Mouse (Mus musculus) inflammation-experienced regulatory T-cells, adult 6 months (primary cell): ENCODE data around the gene Nlk. TPM values are rescaled to one million over a fixed set of nuclear protein-coding genes. Genes with fewer than 3 reads are reported as not detected.
"Not testable (repeated sequence)": the region's sequence is repeated elsewhere in the genome, so short reads cannot be mapped to it uniquely, and the experiment has no call there.

Source experiments
- ATAC-seq: one replicate; pipeline ENCODE4 v1.8.0; 2017
- polyA plus RNA-seq, 3 experiments: library from polyadenylated mRNA; unstranded; fragments of 100-300 nt; shearing (Covaris generic); gene quantifications; one replicate each; pipeline ENCODE4 v1.2.1; 2017

Gene Nlk
- polyA plus RNA-seq, 3 experiments from 2014 or later, result 22.2 to 32.3 (median 29.4) TPM

DNA sequence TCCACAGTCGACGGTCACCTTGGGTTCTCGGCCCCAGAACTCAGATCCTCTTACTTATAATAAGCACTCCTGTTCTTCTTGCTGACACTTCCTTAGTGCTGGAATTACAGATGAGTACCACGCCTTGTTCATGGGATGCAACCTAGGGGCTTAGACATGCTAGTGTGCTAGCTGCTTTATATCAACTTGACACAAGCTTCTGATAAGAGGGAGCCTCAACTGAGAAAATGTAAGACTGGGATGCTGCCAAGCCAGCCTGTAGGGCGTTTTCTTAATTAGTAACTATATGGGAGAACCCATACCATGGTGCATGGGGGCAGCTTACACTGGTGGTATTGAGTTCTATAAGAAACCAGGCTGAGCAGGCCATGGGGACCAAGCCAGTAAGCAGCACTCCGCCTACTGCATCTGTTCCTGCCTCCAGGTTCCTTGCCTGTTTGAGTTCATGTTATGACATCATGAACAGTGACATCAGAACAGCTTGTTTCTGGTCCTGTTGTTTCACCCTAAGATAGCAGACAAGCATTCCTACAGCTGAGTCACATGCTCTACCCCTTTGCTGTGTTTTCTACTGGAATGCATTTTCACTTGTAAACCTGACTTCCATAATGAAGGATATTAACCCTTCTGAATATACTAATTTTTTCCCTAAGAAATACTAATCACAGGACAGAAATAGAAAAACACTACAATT, 102.8 kb downstream of the Nlk start:
- no peak for ATAC-seq

DNA sequence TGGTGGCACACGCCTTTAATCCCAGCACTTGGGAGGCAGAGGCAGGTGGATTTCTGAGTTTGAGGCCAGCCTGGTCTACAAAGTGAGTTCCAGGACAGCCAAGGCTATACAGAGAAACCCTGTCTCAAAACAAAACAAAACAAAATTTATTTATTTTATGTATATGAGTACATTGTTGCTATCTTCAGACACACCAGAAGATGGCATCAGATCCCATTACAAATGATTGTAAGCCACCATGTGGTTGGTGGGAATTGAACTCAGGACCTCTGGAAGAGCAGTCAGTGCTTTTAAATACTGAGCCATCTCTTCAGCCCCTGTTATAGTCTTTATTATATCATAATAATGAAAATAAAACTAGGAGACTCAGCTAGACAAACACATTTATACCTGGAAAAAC, 109.5 kb downstream of the Nlk start:
- ATAC-seq, result not testable (repeated sequence)

DNA sequence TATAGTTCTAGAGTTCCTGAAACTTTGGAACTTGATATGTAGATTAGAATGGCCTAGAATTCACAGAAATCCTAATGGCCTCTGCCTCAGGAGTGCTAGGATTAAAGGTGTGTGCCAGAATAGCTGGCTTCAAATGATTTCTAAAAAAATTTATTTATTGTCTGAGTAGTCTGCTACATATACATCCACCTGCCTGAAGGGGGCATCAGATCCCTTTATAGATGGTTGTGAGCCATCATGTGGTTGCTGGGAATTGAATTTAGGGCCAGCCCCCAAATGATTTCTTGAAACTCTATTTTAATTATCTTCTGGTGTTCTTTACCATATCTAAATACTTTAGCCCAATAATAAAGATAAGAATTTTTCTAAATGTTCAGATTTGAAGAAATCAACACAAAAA, 111.1 kb downstream of the Nlk start:
- no peak for ATAC-seq

DNA sequence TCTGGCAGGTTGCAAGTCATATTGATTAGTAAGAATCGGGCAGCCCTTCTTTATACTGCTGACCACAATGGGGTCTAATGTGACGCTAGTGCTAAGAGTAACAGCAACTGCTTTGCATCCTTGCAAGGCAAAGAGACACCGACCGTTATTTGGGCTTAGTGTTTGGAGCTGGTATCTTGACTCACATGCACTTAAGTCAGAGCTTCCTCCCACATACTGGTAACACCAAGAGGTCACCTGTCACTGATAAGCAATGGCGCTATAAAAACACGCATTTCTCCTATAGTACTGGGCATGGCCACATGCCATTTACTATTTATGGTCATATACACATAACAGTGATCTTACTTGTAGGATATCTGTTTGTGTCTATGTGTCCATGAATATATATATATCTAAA, 114.3 kb downstream of the Nlk start:
- ATAC-seq, result no peak

DNA sequence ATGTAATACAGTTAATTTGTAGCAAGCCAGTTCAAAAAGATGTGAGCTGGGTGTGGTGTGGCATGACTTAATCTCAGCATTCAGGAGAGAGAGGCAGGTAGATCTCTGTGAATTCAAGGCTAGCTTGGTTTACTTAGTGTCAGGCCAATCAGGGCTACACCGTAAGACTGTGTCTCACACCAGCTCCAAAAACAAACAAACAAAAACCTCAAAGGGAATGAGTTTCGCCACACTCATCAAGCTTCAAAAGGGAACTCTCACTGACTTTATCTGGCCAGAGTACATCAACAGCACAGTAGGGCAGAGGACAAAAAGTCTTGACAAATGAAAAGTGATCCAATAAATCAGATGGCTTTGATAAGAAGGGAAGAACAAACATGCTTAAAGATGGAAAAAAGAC, 122.2 kb downstream of the Nlk start:
- ATAC-seq, result no peak

DNA sequence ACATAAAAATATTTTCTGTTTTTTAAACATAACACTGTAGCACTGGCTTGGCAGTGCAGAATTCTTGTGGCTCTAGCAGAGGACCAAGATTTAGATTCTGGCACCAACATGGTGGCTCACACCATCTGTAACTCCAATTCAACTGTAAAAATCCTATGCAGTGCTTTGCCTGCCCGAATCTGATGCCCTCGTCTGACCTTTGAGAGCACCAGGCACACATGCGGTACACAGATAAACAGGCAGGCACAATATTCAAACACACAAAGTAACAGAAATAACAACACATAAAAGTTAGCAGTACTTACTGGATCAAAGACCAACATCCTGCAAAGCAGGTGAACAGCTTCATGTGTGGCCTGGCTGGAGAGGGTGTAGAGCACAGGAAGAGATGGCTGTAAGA, 122.6 kb downstream of the Nlk start:
- no peak for ATAC-seq

DNA sequence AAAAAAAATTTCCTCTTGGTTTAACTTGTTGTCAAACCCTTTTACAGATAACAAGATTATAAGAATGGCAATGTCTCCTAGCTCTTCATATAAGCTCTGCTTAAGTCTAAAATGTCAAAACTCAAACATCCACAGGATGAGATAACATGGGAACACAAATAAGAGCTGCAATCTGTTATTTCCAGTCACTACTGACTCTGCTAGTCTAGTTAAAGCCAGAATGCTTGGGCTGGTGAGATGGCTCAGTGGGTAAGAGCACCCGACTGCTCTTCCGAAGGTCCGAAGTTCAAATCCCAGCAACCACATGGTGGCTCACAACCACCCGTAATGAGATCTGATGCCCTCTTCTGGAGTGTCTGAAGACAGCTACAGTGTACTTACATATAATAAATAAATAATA, 123.1 kb downstream of the Nlk start:
- not testable (repeated sequence) for ATAC-seq

DNA sequence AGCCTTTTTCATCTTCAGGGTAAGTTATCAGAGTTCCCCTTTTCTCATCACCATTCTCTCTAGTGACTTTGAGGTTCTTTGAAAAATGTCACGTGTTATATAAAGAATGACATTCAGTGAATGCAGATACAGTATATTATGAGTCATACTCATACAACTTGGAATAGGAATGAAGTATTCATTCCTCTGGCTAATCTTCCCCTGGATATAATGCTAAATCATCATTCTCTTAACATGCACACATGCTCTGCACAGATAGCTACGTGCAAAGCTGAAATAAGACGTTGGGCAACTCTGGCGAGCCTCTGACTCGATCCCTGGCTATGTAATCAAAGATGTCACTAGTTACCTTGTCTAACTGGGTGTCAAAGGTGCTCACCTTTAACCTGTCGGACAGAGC, 125.3 kb downstream of the Nlk start:
- no peak for ATAC-seq

DNA sequence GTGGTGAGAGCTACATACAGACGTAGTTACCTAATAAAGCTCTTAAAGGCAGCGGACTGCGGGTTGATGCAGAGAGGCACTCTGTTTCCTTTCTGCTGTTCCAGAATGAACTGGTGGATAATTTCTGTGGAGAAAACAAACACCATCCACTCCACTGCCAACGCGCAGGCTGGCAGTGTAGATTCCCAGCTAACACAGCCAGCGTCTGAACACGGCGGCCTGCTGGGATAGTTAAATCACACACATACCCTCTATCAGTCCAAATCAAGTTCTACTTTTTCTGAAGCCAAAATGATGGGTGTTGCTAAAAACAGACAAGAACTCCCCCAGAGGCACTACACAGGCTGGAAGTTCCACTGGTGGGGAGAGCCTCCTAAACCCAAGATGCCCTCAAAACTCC, 125.7 kb downstream of the Nlk start:
- no peak for ATAC-seq

DNA sequence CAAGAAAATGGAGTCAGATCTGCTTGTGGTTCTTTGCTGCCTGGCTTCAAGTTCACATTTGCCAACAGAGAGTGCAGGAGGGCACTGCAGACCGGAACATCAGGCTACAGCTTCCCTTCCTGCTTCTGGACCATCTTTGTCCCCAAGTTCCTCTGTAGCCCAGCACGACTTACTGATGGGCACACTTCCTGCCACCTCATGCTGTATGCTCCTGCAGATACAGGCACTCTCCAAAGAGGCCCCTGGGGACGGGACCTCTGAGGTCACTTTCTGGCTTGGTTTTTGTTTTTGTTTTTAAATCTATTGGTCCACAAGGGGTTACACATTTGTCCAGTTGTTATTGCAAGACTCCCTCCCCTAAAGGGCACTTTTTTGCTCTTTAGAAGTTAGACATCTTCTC, 127.4 kb downstream of the Nlk start:
- ATAC-seq, result no peak

DNA sequence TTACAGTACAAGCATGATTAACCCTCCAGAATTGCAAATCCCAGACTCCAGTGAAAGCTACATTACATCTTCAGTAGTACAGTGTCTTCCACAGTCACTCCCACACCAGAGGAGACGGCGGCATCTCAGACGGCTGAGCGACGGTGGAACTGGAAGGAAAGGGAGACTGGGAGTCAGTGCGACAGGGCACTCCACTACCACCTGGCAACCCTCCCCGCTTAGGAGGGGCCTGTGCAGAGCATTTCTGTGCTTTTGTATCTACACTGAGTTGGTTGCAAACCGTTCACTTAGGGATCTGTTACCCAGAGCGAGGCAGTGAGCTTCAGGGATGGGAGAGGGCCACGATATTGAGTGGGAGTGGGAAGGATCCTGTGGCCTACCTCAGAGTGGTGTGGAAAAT, 128.3 kb downstream of the Nlk start:
- no peak for ATAC-seq

DNA sequence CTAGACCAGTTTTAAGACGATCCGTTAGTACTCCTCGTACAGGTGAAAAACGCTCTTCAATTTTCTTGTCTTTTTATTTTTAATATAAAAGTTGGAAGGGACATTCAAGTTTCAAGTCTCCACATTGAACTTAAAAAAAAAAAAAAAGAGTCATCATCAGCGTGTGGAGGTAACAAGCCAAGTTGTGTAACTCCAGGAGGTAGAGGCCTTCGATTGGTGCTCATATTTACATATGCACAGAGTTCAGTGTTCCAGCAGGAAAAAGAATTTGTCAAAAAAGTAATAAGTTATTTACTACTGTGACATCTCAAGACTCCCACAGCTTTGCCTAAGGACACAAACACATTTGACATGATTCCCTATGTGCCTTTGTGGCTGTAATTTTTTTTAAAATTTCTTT, 129.6 kb downstream of the Nlk start:
- ATAC-seq, result no peak

DNA sequence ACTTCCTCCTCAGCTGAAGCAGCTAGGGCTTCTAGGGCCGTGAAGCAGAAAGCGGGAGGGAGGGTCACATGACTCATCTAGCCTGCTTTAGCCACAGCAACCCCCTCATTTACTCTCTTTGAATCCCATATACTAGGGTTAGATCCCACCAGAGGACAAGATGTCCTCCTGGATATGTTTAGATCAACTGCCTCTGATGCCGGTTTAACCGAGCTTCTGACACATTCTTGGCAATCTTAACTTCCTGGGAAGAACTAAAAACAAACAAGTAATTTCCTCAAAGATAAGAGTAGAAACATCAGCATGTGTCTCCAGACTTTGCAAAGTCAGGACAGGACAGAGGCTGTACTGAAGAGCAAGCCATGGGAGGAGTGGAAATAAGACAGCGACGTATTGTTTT, 130.4 kb downstream of the Nlk start:
- no peak for ATAC-seq

DNA sequence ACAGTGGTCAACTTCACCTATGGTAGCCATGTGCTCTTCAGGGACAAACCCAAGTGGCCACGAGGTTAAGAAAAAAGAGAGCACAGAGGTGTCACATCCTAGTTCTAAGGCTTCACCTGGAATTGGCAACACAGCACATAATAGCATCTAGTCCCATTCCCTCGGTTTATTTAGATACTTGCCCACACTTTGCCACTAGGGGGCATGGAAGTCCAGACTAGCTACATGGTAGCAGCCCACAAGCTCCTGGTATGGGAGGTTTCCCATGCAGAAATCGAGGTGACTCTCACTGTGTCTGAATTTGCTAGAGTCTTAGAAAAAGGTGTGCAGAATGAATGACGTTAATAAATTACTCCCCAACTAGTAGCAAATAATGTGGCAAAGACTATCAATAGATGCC, 136.7 kb downstream of the Nlk start:
- peak; percentile 58 for ATAC-seq

DNA sequence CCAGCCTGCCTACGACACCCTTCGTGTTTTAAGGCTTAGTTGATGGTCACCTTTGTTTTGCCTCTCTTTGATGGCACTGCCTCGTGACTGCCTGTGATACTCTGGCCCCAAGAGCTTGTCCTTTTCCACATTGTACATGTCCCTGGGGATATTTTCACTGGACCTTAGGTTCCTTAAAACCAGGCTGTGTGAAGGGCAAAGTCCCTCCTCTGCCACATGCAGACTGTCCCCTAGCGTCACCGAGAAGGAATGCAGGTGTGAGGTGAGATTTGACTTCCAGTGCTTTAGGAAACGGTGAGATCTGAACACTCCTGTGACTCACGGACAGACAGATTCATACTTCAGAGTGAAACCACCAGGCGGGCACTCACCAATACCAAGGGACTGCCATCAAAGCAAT, 139.9 kb downstream of the Nlk start:
- no peak for ATAC-seq

DNA sequence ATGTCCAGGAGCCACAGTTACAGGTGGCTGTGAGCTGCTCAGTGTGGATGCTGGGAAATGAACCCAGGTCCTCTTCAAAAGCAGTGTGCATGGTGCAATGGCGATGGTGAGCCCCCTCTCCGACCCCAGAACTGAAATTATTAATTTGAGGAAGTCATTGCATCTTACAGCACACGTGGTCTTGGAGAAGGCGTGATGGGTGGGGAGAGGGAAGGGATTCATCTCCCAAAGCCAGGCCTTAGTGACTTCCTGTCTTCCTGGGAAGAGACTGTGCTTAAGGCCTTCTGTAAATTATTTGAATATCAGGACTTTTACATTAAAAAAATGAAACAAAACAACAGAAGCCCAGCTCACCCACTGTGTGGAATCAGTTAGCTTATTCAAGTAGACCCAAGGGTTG, 141.1 kb downstream of the Nlk start:
- ATAC-seq, result no peak

DNA sequence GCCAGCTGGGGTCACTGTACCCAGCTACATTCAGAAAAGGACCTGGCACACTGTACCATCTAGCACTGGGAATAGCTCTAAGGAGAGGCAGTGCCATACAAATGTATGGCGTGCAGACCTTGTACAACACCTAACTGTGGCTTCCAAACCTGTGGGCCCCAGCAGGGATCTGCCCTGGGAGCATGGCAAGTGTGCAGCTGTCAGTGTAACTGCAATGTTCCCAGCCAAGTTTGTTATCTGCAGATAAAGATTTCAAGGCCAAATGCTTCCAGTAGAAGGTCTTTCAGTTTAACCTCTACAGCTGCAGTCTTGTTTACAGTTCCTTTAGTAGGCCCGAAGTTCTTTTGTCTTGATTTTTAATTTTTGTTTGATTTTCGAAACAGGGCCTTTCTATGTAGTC, 141.6 kb downstream of the Nlk start:
- ATAC-seq, result no peak

DNA sequence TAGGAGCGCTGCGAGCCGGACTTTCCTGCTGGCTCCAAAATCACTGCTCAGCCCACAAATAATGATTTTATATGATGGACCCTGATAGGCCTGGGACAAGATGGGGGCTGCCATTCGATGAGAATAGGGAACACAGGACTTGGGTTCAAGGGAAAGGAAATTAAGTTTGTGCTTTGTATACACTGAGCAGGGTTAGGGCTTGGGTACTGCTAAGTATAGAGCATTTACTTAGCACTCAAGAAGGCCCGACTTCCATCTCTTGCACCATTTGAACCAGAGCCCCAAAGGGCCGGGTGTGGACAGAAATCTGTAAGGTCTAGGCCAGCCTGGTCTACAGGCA, 146.1 kb downstream of the Nlk start:
- ATAC-seq, result no peak

DNA sequence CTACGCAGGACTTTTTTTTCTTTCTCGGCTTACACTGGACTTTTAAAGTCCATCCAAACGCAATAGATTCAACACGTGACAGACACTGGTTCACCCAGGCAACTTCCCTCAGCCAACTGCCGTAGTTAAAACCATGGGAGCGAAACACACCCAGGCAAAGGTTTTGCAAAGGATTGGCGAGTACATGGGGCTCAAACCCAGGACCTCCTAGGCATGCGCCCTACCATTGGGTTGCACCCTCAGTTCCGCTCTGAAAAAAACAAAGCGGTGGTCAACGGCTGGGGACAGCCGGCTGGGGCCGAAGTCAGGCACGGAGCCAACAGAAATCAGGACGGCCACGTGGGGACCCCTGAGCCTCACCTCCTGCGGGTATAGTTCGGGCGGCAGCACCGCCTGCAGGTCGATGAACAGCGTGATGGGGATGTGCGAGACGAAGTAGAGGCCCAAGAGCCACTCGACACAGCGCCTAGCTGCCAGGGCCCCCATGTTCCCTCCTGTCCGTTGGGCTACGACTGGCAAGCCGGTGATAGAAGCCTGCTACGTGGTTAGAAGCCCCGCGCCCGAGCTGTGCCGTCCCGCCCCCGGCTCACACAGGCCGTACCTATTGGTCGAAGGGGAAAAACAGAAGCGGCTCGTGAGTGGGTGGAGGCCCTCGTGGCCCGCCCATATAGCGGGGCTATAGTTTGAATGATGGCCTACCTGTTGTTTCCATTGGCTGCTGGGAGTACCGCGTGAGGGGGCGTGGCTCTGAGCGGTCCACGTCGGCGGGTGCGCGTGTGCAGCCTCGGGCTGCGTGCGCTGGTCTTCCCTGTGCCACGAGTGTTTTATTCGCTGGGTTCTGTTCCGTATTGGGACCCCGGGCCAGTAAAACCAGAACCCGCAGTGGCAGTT, 146.8 kb downstream of the Nlk start, which contains the start of gene Tmem97:
Gene Tmem97, minus strand, starts transcription at position 610 of the 891 bp plus-strand sequence.
- peak; percentile 100 for ATAC-seq

DNA sequence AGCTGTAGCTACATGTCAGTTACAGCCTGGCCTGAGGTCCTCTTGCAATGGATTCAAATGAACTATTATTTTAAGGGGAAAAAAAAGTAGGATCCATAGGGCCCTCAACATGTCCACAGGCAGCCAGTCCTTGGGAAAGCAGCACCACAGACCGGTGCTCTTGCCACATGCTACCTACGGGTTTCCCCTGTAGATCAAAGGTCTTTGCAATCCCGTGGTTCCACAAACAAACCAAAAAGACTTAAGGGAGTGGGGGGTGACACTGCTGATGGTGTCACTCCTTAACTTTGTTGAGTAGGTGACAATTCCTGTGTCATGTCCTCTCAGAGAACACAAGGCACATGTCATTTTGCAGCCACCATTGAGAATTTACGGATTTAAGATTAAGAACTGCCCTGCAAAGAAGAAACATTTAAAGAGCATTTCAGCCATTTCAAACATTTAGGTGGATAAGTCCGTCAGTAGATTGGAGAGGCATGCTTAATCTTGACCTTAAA, 147.6 kb downstream of the Nlk start:
- no peak for ATAC-seq

DNA sequence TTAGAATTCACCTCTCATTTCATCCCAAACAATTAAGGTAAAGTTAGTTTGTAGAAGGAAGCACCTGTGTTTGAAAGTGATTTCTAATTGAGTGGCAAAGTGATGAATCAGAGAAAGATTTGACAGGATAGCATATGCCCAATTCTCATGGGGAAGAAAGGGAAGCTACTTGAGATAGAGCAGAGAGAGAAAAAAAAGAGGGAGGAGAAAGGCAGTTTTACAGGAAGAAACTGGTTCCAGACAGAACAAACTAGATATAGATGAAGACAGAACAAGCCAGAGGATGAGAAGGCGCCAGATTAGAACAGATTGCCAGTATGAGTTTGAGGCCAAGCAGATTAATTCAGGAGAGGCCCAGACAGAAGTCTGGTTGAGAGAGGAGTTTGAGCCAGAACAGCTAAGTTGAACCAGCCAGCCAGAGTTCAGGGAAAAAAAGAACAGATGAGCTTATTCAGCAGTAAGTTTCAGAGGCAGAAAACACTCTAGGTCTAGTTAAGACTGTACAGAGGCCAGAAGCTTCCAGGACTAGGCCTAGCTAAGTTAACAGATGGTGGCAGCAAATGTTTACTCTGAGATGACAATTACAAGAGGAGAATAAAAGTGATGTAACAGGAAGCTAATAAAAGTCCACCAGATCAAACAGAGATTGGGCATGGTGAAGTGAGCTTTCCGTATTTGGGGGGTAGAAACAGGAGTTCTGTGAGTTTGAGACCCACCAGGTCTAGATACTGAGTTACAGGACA, 149.3 kb downstream of the Nlk start:
- no peak for ATAC-seq

DNA sequence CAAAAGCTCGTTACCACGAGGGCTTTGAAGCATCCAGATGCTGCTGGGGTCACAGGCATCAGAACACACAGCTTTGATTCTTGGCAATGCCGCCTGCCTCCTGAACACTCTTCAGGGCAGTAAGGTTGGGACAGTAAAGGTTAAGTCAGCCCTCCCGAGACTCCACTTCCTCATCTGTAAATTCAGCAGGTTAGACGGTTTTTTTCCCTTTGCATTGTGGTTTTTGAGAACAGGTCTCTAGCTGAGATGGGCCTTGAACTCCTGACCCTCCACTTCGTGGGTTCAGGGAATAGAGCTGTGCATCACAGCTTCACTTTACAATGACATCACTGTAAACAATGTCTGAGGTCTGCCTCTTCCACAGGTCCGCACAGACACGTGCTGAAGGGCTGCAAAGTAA, 152.0 kb downstream of the Nlk start:
- no peak for ATAC-seq

DNA sequence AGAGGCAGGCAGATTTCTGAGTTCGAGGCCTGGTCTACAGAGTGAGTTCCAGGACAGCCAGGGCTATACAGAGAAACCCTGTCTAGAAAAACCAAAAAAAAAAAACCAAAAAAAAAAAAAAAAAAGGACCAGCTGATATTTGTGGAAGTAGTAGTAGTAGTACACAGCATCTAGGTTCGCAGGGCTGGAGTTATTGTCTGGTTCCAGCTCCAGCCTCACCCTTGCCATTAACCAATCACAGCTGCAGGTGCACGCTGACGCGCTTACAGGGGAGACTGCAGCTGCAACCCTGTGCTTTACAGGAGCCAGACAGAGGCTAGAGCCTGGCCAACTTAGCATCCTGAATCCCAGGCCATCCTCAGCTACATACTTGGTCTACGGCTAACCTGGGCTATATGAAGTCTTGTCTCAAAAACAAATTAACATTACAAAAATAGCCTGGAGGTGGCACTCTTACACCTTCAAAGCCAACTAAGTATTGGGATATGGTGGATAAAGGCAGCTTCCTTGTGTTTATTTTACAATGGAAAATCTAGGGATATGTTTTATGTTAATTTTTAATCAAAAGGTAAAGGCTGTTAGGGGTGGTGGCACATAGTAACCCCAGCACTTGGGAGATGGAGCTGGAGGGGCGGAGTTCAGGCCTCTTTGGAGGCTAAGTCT, 152.6 kb downstream of the Nlk start:
- no peak for ATAC-seq
